Mouse (Mus musculus) lung, embryonic 16.5 days (tissue): ENCODE measurements around the gene Dis3. TPM values are rescaled to one million over a fixed set of nuclear protein-coding genes. Genes with fewer than 3 reads are reported as not detected.

ENCODE experiments used
- ATAC-seq: fragments of 200-750 bp; cut with Nextera tagmentation; 2 replicates; pipeline ENCODE4 v1.8.0; 2017; ENCODE audit warnings: low read depth, mild to moderate bottlenecking, moderate library complexity
- H3K27ac ChIP-seq: fragments of 300-500 bp; sonication (generic); 2 replicates; pipeline ENCODE4 v1.5.1; 2014; ENCODE audit warnings: mild to moderate bottlenecking, control low read depth, low read length
- H3K27me3 ChIP-seq: fragments of 300-500 bp; sonication (generic); 2 replicates; pipeline ENCODE4 v1.6.1; 2014; ENCODE audit warnings: low read depth, low read length, mixed read lengths; ENCODE audit not compliant: control insufficient read depth, insufficient read depth
- H3K36me3 ChIP-seq: fragments of 300-500 bp; sonication (generic); 2 replicates; pipeline ENCODE4 v1.6.1; 2014; ENCODE audit warnings: low read length; ENCODE audit not compliant: control insufficient read depth, insufficient read depth
- H3K4me1 ChIP-seq: fragments of 300-500 bp; sonication (generic); replicated peaks from 2 replicates; pipeline ENCODE4 v1.6.1; 2014; ENCODE audit warnings: low read length, mixed read lengths; ENCODE audit not compliant: control insufficient read depth, insufficient read depth
- H3K4me2 ChIP-seq: fragments of 300-500 bp; sonication (generic); 2 replicates; pipeline ENCODE4 v1.6.1; 2014; ENCODE audit warnings: low read depth, low read length, control low read depth
- H3K4me3 ChIP-seq: fragments of 300-500 bp; sonication (generic); 2 replicates; pipeline ENCODE4 v1.5.1; 2014; ENCODE audit warnings: mild to moderate bottlenecking, low read length, control low read depth
- H3K9ac ChIP-seq: fragments of 300-500 bp; sonication (generic); 2 replicates; pipeline ENCODE4 v1.6.1; 2014; ENCODE audit warnings: low read length, control low read depth
- H3K9me3 ChIP-seq: fragments of 300-500 bp; sonication (generic); 2 replicates; pipeline ENCODE4 v1.6.1; 2016; ENCODE audit warnings: low read length; ENCODE audit not compliant: control insufficient read depth
- WGBS: fragments of 180-500 bp; shearing (Covaris S2); extraction: QIAGEN DNeasy Blood & Tissue Kit; methylation state at CpG from one replicate; pipeline ENCODE4 v1.1.7; 2014; 5-methylcytosine and 5-hydroxymethylcytosine counted together
- polyA plus RNA-seq: library from polyadenylated mRNA; unstranded; fragments of >200 nt; fragmentation: Nextera tagmentation; extraction: Ambion mirVana; gene quantifications from 2 replicates; pipeline ENCODE4 v1.2.1, GENCODE M21; 2015

Gene Dis3
- polyA plus RNA-seq, 1 experiment from 2014 or later, result 26.9 TPM

- Histone ChIP-seq H3K27me3 (no peaks in the 10 kb centered on the region), H3K4me1 (peaks cover 13% of the 10 kb centered on the region), H3K4me2 (peak overlapping the region; percentile 68), H3K9ac (peak overlapping the region; percentile 76), H3K27ac (no peak overlapping the region; the same call in 1 of the 2 replicates), H3K36me3 (peaks cover 25% of the 10 kb centered on the region), H3K9me3 (no peaks in the 10 kb centered on the region), H3K4me3 (peak overlapping the region; percentile 100)
- ATAC-seq, result no peak
- WGBS, result 5% methylated on average over 20 of the region's 20 CpGs
Observed at GRCm38 (mm10) chr14:99099967-99100587, 507 bp upstream of the Dis3 start.

GRCm38 (mm10) chr14:99088947-99089346 lies 10.6 kb downstream of the Dis3 start:
- no peak overlapping the region for H3K9ac ChIP-seq
- peaks cover 45% of the 10 kb centered on the region for H3K36me3 ChIP-seq
- WGBS, result 92% methylated on average over 7 of the region's 7 CpGs
- H3K9me3 ChIP-seq, result no peaks in the 10 kb centered on the region
- H3K27ac ChIP-seq, result no peak overlapping the region
- no peaks in the 10 kb centered on the region for H3K4me1 ChIP-seq
- H3K4me3 ChIP-seq, result no peak overlapping the region
- H3K4me2 ChIP-seq, result no peak overlapping the region
- no peaks in the 10 kb centered on the region for H3K27me3 ChIP-seq
- no peak for ATAC-seq

DNA sequence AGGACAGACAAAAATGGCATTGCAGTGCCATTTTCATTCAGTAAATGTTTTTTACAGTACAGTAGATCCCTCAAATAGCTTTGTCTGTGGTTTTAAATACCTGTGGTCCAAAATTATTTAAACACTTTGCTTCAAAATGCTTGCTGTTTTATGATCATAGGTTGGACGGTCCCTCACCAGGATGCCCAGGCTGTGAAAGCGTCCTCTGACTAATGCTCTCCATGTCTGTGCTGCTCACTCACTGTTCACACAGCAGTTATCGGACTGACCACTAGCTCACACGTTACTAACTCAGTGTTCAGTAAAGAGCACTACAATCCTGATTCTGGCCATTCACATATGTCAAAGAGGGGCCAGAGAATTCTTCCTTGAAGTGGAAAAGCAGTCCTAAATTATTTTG lies 28.4 kb downstream of the Dis3 start:
- peaks cover 32% of the 10 kb centered on the region for H3K36me3 ChIP-seq
- ATAC-seq, result no peak
- no peaks in the 10 kb centered on the region for H3K4me1 ChIP-seq
- WGBS, result 85% methylated on average over 4 of the region's 4 CpGs
- no peak overlapping the region for H3K4me2 ChIP-seq
- no peak overlapping the region for H3K9ac ChIP-seq
- no peak overlapping the region for H3K4me3 ChIP-seq
- H3K9me3 ChIP-seq, result no peaks in the 10 kb centered on the region
- H3K27me3 ChIP-seq, result no peaks in the 10 kb centered on the region
- no peak overlapping the region for H3K27ac ChIP-seq

DNA sequence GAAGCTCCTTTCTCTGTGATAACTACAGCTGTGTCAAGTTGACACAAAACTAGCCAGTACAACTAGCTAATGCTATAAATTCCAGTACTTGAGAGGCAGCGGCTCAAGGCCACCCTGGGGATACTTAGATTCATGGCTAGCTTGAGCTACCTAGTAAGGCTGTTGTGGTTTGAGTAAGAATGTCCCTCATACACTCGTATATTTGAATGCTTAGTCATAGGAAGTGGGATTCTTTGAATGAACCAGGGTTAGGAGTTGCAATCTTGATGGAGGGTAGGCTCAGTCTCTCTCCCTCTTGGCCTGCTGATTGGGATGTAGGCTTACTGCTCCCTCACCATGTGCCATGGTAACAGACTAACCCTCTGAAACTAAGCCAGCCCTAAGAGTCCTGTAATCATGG lies 36.5 kb downstream of the Dis3 start:
- H3K9me3 ChIP-seq, result no peaks in the 10 kb centered on the region
- no peak overlapping the region for H3K9ac ChIP-seq
- H3K27me3 ChIP-seq, result no peaks in the 10 kb centered on the region
- H3K27ac ChIP-seq, result no peak overlapping the region
- 90% methylated on average over 2 of the region's 2 CpGs for WGBS
- H3K4me3 ChIP-seq, result no peak overlapping the region
- no peak for ATAC-seq
- H3K4me1 ChIP-seq, result no peaks in the 10 kb centered on the region
- H3K36me3 ChIP-seq, result peaks cover 12% of the 10 kb centered on the region
- H3K4me2 ChIP-seq, result no peak overlapping the region

DNA sequence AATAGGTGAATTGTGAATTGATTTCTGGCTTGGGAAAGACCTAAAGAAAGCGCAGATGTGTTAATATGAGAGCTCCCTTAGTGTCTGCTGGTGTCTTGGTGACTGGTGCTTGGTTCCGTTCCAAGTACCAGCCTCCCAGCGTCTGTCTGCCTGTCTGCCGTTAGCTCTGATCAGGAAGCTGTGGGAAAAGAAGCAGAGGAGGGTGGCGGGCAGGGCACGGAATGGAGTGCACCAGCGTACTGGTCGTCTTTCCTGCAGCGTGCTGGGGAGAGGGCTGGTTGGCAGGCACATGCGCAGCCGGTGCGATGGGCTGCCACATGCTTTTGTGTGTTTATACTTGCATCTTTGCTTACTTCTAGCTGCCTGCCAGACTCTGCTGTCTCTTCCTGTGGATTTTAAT lies 39.0 kb downstream of the Dis3 start:
- no peak overlapping the region for H3K4me3 ChIP-seq
- ATAC-seq, result no peak
- no peaks in the 10 kb centered on the region for H3K4me1 ChIP-seq
- peaks cover 9% of the 10 kb centered on the region for H3K36me3 ChIP-seq
- no peak overlapping the region for H3K9ac ChIP-seq
- H3K27me3 ChIP-seq, result no peaks in the 10 kb centered on the region
- 82% methylated on average over 12 of the region's 12 CpGs for WGBS
- no peaks in the 10 kb centered on the region for H3K9me3 ChIP-seq
- H3K27ac ChIP-seq, result no peak overlapping the region
- no peak overlapping the region for H3K4me2 ChIP-seq

DNA sequence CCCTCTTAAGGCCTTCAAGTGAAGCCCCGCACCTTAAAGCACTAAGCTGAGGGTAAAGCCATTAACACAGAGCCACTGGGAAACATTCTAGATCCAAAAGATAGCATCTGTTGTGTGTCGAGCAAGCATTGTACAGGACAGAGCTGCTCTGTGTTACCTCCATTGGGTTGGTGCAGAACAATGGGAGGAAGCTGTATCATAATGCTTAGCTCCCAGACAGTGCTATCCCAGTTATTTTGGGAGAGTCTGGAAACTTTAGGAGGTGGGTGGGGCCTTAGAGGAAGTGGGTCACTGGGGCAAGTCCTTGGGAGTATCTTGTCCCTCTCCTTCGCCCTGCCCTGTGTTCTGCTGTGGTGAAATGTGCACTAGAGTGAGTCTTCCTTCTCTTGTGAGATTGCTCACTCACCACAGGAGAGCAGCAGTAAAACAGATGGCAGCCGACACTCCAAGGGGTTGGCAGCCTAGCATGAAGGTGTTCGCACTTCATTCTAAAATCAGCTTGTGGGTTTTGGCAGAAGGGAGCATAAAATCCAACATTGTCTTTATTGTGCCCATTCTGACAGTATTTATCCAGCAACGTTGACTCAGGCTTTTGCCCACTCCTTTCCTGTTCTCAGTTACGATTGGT lies 40.5 kb downstream of the Dis3 start:
- peaks cover 9% of the 10 kb centered on the region for H3K36me3 ChIP-seq
- 83% methylated on average over 7 of the region's 7 CpGs for WGBS
- peak; percentile 78; the same call in 1 of the 2 replicates for ATAC-seq

GRCm38 (mm10) chr14:99046782-99047181 lies 52.8 kb downstream of the Dis3 start:
- Histone ChIP-seq H3K4me3 (peak overlapping the region; percentile 98), H3K9me3 (no peaks in the 10 kb centered on the region), H3K36me3 (0 out of 2 replicates have a peak, but pooled peaks cover 2% of the 10 kb centered on the region), H3K4me1 (peaks cover 15% of the 10 kb centered on the region), H3K27me3 (no peaks in the 10 kb centered on the region), H3K9ac (peak overlapping the region; percentile 99), H3K4me2 (peak overlapping the region; percentile 71), H3K27ac (peak overlapping the region; percentile 94)
- WGBS, result under 1% methylated on average over 15 of the region's 15 CpGs
- ATAC-seq, result peak; percentile 2; the same call in 1 of the 2 replicates

More for the DNA sequence above, 40.5 kb downstream of the Dis3 start:
- Histone ChIP-seq H3K27ac (0 out of 2 replicates have a peak overlapping the region, but pooled peaks have one; percentile 54), H3K4me1 (no peaks in the 10 kb centered on the region), H3K9me3 (no peaks in the 10 kb centered on the region), H3K4me2 (no peak overlapping the region), H3K27me3 (no peaks in the 10 kb centered on the region), H3K4me3 (no peak overlapping the region), H3K9ac (no peak overlapping the region)

DNA sequence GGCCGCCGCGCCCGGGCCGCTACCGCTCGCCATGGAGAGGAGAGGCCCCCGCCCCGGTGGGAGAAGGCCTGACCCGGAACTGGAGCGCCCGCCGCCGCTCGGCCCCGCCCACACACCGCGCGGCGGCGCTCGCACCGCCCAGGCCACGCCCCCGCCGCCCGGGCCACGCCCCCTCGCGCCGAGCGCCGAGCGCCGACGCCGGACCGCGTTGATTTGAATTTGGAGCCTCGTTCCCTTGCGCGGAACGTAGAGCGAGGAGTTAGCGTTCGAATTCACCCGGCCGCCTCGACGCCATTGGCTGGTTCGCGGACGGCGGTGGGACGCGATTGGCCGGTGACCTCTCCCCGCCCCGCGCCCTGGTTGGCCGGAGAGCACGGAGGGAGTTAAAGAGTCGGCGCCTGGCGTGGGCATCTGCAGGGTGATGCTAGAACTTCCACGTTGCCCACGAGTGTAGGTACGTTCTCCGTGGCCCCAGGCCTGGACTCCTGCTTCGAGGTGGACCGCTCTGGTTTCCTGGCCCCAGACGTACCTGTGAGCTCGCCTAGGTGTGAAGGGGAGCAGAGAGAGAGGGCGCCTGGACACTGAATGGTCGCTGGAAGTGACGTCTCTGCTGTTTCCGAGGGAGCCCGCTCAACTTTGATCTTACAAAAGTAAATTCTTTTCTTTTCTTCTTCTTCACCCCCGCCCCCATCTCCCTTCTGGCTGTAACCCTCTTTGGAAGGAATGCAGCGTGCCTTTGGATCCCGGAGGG lies 53.4 kb downstream of the Dis3 start, which contains the start of the genes Mzt1 and Bora:
TSS of gene Mzt1 (minus strand) at position 104 of the 751 bp plus-strand sequence.
TSS of gene Bora (plus strand) at position 192 of the 751 bp plus-strand sequence.
- Histone ChIP-seq H3K9me3 (no peaks in the 10 kb centered on the region), H3K4me3 (peak within 1 kb of the TSS; percentile 98), H3K4me2 (peak within 1 kb of the TSS; percentile 74), H3K27me3 (no peaks in the 10 kb centered on the region), H3K27ac (peak within 1 kb of the TSS; percentile 94), H3K36me3 (0 out of 2 replicates have a peak, but pooled peaks cover under 1% of the 10 kb centered on the region), H3K4me1 (peaks cover 17% of the 10 kb centered on the region), H3K9ac (peak within 1 kb of the TSS; percentile 99)
- 0% methylated on average over 34 of the region's 81 CpGs for WGBS
- peak; percentile 96 for ATAC-seq
